Mouse (Mus musculus): ENCODE results near the gene Hc.

- TF ChIP-seq POLR2A (IDR thresholded peaks at IDR 0.05; ENCODE audit: low read depth, low read length) (no peak), CTCF (IDR thresholded peaks at IDR 0.05; ENCODE audit: borderline replicate concordance, insufficient read depth, low read length) (no peak)
Measured at GRCm38 (mm10) chr2:34964230-34964629, 97.0 kb downstream of the Hc start.

Measured in embryonic fibroblast, embryonic 13.5 days (primary cell).